Mouse (Mus musculus): ENCODE data around the gene Rnf141. TPM values are rescaled to one million over a fixed set of nuclear protein-coding genes. Genes with fewer than 3 reads are reported as not detected.

The Rnf141 gene
- total RNA-seq, 2 experiments from 2014 or later = 46.8 to 76.2 TPM

- DNase-seq = no peak
These were observed 10.2 kb downstream of the Rnf141 start for GRCm38 (mm10) chr7:110834018-110834417.

GRCm38 (mm10) chr7:110833024-110833423, 11.2 kb downstream of the Rnf141 start:
- no peak for DNase-seq

GRCm38 (mm10) chr7:110823995-110824953, 20.0 kb downstream of the Rnf141 start:
- DNase-seq = no peak

GRCm38 (mm10) chr7:110823593-110823992, 20.7 kb downstream of the Rnf141 start:
- DNase-seq = no peak

GRCm38 (mm10) chr7:110823076-110823475, 21.2 kb downstream of the Rnf141 start:
- DNase-seq = no peak

GRCm38 (mm10) chr7:110822055-110822454, 22.2 kb downstream of the Rnf141 start:
- DNase-seq = no peak

- DNase-seq = peak; percentile 84 to 89
These were observed 22.6 kb downstream of the Rnf141 start for GRCm38 (mm10) chr7:110821653-110822052.

GRCm38 (mm10) chr7:110821068-110821467, 23.2 kb downstream of the Rnf141 start:
- peak; percentile 44 to 66 for DNase-seq

- no peak for DNase-seq
These were observed 25.4 kb downstream of the Rnf141 start for GRCm38 (mm10) chr7:110818787-110819350.

- peak in 1 of 2 experiments; percentile 39 for DNase-seq
These were observed 26.1 kb downstream of the Rnf141 start for GRCm38 (mm10) chr7:110818206-110818605.

GRCm38 (mm10) chr7:110816037-110816436, 28.2 kb downstream of the Rnf141 start:
- peak; percentile 47 to 57 for DNase-seq

- DNase-seq = no peak
These were observed 30.3 kb downstream of the Rnf141 start for GRCm38 (mm10) chr7:110813983-110814382.

- no peak for DNase-seq
These were observed 32.7 kb downstream of the Rnf141 start for GRCm38 (mm10) chr7:110811529-110811928.

GRCm38 (mm10) chr7:110810995-110811394, 33.3 kb downstream of the Rnf141 start:
- DNase-seq = no peak

GRCm38 (mm10) chr7:110809585-110810557, 34.4 kb downstream of the Rnf141 start:
- DNase-seq = no peak

GRCm38 (mm10) chr7:110808962-110809361, 35.3 kb downstream of the Rnf141 start:
- no peak for DNase-seq

- DNase-seq = no peak
These were observed 36.7 kb downstream of the Rnf141 start for GRCm38 (mm10) chr7:110807460-110808030.

- DNase-seq = peak; percentile 65 to 70
These were observed 40.0 kb downstream of the Rnf141 start for GRCm38 (mm10) chr7:110804266-110804665.

- DNase-seq = no peak
These were observed 41.1 kb downstream of the Rnf141 start for GRCm38 (mm10) chr7:110803131-110803530.

GRCm38 (mm10) chr7:110801028-110801427, 43.2 kb downstream of the Rnf141 start:
- DNase-seq = peak; percentile 80 to 82

- DNase-seq = no peak
These were observed 46.4 kb downstream of the Rnf141 start for GRCm38 (mm10) chr7:110797722-110798409.
